In the genomic region with DNA sequence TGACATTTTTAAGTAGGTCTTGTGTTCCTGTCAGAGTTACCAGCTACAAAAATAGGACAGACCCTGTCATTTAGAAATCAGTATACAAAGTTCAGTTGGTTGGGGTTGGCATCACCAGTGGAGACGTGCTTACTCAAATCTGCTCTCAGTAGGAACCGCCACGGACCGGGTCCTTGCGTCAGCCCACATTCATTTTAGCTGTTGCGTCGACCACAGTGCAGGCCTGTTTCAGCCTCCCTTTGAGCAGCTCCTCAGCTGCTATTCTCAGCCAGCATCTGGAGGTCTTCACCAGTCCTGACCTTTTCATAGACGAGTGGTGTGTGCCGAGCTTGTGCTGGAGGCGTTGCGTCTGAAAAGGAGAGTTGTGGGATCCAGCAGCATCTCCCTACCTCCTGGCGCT, we compare ENCODE assay signal across 1 mouse cellular context.
TF ChIP-seq lines count a peak whose summit lies in the region.

No protein-coding gene starts in this region.

TF ChIP-seq in CH12.LX, 34 proteins besides CTCF, POLR2A, EP300 and RAD21 (continued from another document):
- peak; percentile 88 for TF ChIP-seq JUND (conservative IDR thresholded peaks at IDR 0.05; ENCODE audit: low read depth, low read length)
- peak; percentile 51; the same call in 1 of the 2 replicates for TF ChIP-seq MYC (IDR thresholded peaks at IDR 0.05; ENCODE audit: low read depth, low read length)
